Mouse (Mus musculus) cerebellum, postnatal 25 days (tissue): ENCODE data around the gene Rhox7b.
"Not testable (repeated sequence)": the region's sequence is repeated elsewhere in the genome, so short reads cannot be mapped to it uniquely, and the experiment has no call there.

Experiments
- DNase-seq, 2 experiments: peaks; one replicate each; pipeline ENCODE4 v3.0.0; 2021; ENCODE audit warnings: mixed read lengths in 2 of 2

Gene Rhox7b

GRCm38 (mm10) chrX:37897132-37897531 lies at the start of gene Rhox7b:
Gene Rhox7b (minus strand): TSS chrX:37897232.
- not testable (repeated sequence) for DNase-seq

- no peak for DNase-seq
These were observed 19.3 kb upstream of the Rhox7b start for GRCm38 (mm10) chrX:37916311-37916710.

GRCm38 (mm10) chrX:37908581-37908980 lies 11.5 kb upstream of the Rhox7b start:
- DNase-seq, result no peak

GRCm38 (mm10) chrX:37903727-37904126 lies 6.7 kb upstream of the Rhox7b start:
- DNase-seq, result no peak

GRCm38 (mm10) chrX:37901670-37902069 lies 4.6 kb upstream of the Rhox7b start, which contains the start of gene Rhox9:
Gene Rhox9 (minus strand): TSS chrX:37901770.
- not testable (repeated sequence) for DNase-seq

- no peak for DNase-seq
These were observed 18.2 kb downstream of the Rhox7b start, which contains the start of gene Rhox8 for GRCm38 (mm10) chrX:37878844-37879243. Gene Rhox8 (minus strand): TSS chrX:37878944.

- no peak for DNase-seq
These were observed 25.4 kb downstream of the Rhox7b start for GRCm38 (mm10) chrX:37871641-37872040.
